Mouse (Mus musculus) lung, postnatal 36 days (tissue): ENCODE measurements at regions not wholly inside any gene's neighbourhood (a gene's known extent, or its start where the extent isn't known, plus 50 kb on each side); places are given as distances from the start of the nearest gene placed in this dataset.

Experiments used
- DNase-seq: peaks from one replicate; pipeline ENCODE4 v3.0.0; 2022; ENCODE audit warnings: mixed read lengths

DNA sequence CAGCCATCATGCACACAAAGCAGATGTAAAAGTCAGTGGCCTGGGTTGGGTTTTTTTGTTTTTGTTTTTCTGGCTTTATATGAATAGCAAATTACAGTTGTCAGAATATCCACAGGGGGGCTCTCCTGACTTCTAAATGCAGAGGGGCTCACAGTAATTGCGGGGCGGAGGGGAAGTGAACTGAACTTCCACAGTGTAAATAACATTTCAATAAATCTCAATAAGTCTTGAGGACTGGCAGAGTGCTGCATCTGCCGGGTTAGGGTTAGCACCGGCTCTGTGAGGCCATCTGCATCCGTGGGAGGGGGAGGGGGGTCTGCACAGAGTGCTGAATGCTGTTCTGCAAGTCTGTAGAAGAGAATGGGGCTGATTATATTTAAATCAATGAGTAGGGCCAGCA is 50.3 kb upstream of the Arl4c start:
- DNase-seq, result peak; percentile 44

DNA sequence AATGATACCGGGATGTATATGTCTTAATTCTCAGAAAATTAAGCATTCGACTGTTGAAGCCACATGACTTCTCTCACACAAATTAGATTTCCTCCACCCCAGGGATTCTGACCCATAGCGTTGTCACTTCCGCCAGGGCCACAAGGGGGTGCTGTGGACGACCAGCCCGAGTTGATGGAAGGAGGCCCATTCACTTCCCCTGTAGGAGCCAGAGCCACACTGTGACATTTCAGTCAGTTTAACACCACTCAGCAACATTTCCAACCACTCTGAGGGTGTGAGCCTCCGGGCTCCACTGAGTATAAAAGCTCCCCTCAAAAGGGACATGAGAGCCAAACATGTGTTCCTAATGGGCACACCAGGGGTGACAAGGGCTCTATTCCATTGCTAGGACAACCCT is 54.6 kb upstream of the Arl4c start:
- DNase-seq, result peak; percentile 69

DNA sequence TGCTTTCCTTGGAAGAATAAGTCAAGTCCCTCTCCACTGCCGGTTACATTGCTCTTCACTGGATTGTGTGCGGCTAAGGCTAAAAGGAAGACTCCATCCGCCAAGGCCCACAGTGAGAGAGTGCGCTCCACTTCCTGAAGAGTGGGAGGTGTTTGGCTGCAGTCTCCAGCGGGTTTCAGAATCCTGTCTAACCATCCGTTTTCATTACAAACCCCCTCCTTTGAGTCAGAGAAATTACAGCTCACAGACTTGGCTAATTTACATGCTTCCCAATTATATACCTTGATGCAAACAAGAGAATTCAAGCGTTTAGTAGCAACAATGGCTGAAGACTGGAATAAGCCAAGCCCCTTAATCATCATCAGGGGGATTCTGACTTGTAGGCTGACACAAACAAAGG is 55.1 kb upstream of the Arl4c start:
- peak; percentile 23 for DNase-seq

DNA sequence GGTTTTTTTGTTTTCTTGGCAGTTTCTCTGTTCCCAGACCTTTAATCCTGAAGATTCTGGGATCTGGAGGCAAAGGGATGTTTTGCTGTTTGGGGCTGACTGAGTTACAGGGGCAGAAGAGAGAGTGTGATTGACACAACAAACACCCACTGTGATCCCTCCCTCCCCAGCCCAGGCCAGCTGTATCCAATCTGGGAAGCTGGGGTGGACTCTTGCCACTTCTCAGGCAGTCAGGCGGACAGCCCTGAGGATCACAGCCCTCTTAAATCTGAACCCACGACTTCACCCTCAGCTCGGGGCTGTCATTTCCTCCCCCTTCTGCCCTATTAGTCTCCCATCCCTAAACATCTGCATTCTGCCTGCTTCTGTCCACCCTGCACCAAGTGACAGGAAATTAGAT is 55.7 kb upstream of the Arl4c start:
- peak; percentile 61 for DNase-seq

DNA sequence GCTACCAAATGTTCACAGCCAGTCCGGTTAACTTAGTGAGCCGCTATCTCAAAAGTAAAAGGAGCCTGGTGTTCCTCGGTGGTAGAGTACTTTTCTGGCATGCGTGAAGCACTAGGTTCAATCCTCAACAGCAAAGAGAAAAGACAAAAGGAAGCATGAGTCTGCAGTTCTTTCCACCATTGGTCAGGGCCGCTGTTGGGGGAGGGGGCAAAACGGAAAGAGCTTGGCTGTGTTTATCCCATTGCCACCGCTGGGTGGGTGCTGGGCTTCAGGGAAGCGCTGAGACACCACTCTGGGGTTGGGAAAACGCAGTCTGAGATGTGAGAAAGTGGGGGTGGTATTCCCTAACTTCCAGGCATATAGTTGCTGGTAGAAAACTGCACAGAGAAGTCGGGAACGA is 58.6 kb upstream of the Arl4c start:
- no peak for DNase-seq

DNA sequence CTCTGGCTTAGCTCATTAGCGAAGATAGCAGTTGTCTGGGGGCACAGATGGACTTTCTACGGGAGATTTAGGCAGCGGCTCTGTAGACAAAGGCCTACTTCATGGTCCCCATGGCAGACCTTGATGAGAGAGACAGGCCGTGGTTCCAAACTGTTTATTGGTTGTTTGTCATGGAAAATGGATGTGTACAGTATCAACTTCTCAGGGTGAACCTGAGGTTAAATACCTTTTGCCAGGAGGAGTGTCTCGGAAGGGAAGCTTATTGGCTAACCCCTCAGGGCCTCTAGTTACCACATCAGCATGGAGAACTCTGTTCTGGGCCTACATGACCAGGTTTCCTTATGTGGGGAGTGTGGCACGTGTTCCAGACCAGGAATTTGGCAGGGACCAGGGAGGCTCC is 59.1 kb upstream of the Arl4c start:
- no peak for DNase-seq

DNA sequence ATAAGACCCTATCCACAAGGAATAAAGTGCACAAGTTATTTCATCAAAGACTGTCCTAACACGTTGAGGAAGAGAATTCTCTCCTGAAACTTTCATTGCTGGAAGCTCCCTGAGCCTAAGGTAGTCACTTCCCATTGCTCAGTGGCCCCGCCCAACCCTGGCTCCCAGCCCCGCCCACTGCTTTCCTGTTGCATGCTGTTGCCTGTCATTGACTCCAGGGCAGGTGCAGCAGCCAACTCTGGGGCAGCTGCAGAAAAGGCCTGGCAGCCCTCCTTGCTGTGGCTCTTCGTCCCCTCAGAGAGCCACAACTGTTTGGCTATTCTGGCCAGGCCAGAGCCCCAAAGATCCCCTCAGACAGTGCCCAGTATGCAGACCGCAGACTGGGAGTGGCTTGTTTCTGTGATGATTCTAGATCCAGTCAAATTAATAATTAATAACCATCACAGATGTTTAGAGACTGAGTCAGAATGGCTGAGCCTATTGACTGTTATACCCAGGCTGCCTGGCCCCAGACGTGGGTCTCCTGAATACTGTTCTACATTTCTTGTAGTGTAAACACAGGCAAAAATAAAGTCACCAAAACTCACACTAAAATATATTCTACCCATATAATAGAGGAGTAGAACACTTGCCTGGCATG is 61.8 kb upstream of the Arl4c start:
- DNase-seq, result no peak

DNA sequence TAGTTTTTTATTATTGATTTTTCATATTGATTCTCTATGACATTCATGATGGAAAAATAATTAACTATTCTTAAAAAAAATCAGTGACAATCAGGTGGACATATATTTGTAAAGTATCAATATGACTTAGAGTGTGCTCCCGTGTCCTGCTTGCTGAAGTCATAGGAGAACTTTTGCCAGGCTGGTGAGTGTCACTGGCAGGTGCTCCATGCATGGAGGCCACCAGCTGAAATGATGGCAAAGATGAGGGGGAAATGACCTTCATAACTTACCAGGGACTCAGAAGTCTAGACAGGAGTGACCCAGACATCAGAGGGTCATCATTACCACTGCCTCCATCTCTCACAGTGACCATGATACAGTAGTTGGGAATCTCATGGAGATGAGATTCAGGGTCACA is 62.5 kb upstream of the Arl4c start:
- DNase-seq, result no peak

DNA sequence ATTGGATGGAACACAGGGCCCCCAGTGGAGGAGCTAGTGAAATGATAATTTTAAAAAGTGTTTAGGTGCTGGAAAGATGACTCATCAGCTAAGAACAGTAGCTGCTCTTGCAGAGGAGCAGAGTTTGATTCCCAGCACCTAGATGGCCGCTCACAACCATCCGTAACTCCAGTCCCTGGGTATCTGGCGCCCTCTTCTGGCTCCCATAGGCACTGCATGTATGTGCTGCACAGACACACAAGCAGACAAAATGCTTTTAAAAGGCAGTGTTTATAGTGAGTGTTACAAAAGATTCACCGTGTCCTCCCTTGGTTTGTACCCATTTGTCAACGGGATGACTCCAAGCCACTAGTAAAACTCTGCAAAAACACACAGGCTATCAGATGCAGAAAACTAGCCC is 75.0 kb upstream of the Arl4c start:
- no peak for DNase-seq

DNA sequence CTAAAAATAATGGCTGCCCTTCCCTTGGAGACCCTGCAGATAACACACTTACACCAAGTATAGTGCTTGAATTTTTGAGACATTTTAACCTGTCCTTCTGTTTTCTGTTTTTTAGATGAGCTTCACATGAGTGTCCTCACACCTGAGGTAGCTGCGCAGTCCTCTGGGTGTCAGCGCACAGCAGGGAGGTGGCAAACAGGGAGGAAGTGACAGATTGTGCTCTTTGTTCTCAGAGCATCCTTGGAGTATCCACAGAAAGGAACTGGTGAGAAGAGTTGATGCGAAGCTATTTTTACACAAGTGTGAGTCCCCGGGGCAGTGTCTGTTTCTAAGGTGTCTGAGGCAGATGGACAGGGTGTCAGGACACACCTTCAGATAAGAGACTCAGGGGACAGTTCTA is 78.2 kb upstream of the Arl4c start:
- no peak for DNase-seq

DNA sequence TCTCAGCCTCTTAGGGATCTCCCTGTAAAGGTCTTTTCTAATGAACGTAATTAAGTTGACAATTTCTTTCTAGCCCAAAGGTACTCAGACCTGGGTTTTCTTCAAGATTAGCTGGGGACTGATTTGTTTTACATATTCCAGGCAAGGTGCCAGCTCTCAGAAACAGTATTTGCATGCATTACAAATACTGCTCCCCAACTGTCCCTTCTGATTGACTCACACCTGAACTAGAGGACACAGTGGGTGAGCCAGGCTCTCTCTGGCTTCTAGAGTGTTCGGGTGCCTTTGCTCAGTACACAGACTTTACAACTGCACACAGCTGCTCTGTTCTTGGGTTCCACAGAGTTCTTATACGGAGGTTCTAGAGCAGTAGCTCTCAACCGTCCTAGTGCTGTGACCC is 81.1 kb upstream of the Arl4c start:
- no peak for DNase-seq

DNA sequence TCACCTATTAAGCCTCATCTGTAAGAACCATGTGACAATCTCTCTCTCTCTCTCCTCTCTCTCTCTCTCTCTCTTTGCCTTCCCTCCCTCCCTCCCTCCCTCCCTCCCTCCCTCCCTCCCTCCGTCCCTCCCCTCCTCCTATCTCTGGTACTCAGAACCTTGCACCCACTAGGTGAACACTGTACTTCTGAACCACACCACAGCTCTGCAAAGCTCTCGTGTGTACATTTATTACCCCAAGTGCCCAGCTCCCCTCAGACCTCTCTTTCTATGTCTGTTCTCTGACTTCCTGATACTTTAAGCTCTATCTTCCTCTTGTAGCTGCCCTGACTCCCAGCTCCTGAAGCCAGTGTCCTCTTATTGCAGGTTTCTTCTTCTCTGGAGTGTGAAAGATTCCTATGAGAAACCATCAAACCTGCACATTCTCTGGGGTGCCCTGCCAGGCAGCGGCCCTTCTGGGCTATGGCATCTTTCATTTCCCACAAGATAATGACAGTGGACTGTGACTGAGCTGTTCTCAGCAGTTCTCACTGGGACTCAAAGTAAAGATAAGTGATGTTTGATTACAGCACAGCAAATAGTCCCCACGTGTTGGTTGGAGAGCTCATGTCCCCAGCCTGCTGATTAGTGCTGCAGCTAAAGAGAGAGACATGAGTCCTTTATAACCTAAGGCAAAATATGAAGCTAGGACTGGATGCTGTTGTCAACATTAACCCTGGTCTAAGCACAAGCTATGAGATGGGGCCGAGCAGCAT is 83.0 kb upstream of the Arl4c start:
- DNase-seq, result no peak

DNA sequence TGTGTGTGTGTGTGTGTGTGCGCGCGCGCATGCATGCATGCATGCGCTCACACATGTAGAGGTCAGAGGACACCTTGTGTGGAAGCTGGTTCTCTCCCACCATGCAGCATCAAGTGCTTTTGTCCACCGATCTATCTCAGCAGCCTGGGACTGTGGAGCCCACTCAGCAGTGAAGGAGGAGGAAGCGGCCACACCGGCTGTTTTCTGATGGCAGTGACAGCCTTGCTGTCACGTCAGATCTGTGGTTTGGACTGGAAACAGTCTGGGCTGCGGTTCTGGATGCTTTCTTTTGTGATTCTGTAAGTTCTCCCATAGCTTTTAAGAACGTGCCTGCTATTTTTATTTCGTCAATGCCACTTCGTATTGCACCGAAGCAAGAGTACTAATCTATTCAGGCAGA is 84.0 kb upstream of the Arl4c start:
- no peak for DNase-seq

DNA sequence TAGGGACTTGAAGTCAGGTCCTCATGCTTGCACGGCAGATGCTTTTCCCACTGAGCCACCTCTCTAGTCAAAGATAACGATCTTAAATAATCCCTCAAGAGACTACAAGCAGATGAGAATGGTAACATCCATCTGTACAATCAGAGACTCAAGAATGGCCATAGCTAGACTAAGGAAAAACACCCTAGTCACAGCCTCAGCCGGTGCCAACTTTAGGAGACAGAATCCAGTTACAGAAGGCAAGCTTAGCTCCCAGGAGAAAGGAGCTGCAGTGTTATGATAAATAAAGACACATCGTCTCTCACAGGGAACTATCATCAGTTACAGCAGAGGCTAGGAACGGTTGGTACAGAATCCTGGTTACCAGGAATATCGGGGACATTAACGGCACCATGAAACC is 88.7 kb upstream of the Arl4c start:
- DNase-seq, result no peak

DNA sequence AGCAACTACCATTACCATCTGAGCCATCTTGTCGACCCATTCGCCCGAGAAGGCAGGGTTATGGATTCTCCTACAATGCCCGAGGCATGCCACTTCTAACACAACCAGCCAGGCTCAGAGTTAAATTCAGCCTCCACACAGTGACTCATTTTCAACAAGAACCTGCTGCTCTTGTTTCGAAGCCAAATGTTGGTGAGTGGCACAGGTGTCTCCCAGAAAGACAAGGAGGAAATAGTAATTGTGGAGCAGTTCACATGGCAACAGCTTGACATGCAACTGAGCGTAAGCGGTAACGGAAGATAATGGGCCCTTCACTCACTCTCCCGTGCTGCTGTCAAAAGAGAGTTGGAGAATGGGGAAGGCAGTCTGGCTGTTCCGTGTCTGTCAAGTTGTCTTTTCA is 92.9 kb upstream of the Arl4c start:
- peak; percentile 5 for DNase-seq

DNA sequence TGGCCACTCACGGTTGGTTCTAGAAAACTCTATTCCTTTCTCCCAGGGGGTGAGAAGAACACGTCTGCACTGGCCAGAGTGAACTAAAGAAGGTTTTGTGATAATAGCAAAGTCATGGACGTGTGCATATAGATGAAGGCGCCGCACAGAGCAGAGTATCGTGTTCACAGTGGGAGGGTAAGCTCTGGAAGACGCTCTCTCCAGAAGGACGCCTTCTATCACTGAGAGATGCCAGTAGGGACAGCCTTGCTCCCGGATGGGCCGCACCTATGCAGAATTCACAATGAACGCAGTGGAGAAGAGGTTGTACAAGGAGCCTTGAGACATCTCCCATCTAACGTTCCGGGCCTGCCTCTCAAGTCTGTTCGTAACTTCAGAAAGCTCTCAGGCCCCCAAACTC is 96.5 kb upstream of the Arl4c start:
- no peak for DNase-seq

DNA sequence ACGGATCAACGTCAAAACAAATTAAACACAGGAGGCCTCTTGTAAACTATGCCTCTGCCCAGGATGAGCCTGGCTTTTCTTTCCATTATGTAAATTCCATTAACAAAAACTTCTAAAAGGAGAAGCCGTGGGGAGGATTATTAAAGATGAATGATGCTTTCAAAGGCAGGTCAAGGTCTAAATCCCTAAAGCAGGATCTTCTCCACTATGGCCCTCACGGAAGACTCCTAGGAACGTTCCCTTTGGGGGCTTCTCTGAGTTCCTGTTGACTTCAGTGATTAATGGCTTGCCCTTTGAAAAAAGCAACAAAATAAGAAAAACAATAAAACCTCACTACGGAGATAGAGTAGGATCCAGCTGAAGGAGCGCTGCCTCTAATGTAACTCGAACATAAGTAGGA is 96.9 kb upstream of the Arl4c start:
- DNase-seq, result no peak

DNA sequence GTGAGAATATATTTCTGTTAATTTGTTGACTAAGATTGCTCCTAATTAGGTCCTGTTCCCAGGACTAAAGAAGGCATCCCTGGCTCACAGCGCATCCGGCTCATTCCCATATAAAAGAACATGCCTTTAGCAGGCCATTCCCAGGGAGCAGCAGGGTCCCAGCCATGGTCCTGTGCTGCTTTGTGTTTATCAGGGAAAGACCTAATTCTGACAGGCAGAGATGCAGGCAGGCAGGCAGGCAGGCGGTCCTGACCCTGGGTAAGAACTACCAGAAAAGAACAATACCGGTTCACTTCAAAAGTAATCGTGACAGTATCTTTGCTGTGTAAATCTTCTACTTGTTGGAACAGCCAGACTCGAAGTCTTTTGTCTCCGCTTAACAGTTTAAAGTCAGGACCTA is 97.3 kb upstream of the Arl4c start:
- DNase-seq, result no peak

DNA sequence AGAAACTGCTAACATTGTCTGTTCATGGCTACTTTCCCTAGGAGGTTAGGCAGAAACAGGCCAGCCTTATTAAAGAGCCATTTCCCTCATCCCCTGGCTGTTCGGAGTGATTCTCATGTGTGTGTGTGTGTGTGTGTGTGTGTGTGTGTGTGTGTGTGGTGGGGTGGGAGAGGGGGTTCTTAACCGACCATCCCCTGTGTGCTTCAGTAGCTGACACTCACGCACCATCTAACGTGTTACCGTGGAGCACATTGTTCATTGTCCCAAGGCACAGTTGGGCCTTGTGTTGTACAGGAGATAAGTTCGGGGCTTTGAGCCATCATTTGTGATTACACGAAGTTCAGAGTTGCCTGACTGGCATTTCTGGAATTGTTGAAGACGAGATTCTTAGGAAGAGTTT is 97.8 kb upstream of the Arl4c start:
- DNase-seq, result no peak

DNA sequence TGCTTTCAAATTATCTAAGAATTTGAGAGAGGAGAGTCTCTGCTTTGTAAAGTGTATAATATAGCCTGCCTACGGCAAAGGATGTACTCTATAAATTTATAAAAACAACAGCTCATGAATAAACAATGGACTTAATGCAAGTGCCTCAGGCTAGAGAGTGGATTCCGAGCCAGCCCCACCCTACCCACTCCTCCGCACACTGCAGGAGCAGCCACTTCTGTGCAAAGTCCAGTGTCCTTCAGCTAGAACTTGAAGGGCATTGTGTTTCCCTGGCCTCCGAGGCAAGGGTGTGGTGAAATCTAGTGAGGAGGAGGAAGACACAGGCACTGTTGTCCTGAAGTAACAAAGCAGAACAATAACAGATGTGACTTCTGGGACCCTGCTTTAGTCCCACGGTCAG is 98.4 kb upstream of the Arl4c start:
- DNase-seq, result peak; percentile 56

DNA sequence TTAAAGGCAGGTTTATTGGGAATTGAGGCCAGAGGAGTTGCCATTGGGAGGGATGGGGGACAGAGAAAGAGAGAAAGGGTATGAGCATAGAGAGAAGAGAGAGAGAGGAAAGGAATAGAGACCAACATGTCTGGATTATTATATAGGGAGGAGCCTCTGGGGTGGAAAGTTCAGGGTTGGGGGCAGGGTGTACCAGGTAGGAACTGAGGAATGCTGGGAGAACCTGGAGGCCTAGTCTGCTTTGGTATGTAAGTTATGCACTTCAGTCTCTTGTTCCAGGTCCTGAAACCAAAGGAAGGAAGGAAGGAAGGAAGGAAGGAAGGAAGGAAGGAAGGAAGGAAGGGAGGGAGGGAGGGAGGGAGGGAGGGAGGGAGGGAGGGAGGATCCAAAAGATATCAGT is 99.1 kb upstream of the Arl4c start:
- DNase-seq, result peak; percentile 6

DNA sequence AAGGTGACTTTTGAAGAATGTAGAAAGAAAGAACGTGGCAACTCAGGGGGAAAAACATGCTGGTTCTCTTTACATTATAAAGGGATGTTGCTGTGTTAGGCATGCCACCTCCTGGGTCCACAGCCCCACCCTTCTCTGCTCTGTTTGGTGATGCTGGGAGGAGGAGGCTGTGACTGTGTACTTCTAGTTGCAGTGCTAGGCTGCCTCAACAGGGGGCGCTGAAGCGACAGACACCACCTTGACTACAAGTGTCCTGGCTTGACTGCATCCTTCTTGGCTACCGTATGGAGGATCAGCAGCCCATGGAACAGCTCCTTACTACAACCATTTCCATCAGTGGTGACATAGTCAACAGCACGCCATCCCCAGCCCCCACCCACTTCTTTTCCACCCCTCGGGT is 104.9 kb upstream of the Arl4c start:
- peak; percentile 48 for DNase-seq

DNA sequence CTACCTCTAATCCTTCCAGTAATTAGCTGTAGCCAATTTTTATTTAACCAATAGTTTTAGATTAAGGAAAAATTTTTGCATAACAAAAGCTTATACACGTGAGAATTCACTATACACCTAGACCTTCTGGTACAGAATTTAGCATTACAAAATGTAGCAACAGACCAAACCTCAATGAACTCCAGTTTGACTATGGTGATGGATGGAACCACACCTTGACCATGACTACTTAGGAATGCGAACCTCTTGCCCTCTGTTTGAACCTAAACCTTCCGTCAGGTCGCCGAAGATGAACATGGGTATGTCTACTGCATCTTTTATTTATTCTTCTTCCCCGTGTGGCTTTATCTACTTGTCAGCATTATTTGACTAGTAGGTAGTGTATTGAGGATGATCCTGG is 105.9 kb upstream of the Arl4c start:
- DNase-seq, result no peak

DNA sequence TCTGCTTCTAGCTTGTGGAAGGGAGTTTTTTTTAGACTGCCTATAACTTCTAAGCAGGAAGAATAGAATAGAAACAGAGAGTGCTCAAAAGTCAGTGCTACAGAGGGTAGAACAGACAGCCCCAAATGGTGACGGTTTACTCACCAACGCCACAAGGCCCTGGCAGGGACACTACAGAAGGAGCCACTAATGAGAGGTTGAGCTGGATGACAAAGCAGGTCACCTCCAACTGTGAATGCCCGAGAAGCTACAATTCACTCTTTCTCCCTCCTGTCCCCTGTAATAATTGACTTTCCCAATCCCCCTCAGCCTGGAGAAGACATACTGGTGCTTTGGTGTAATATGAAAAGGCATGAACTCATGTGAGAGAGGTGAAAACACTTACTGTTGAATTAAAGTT is 106.5 kb upstream of the Arl4c start:
- no peak for DNase-seq

DNA sequence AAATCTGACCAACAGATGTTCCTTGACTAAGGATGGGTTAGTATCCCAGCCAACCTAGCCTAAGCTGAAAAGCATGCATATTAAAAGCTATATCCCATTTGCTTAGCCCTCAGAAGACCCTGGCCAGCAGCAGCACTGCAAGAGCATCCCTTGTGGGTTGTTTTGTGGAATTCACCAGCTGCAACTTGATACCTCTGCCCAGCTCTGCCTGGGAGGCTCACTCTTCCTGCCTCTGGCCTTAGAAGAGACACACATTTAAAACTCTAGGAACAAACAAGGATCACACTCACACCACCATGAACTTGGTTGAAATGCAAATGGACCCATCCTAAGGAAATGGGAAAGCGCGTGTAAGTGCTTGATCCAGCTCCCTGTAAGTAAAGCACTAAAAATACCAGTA is 107.7 kb upstream of the Arl4c start:
- DNase-seq, result no peak
